Mouse (Mus musculus) gastrocnemius, postnatal 10 days (tissue): ENCODE data around the gene Ankrd33. TPM values are rescaled to one million over a fixed set of nuclear protein-coding genes. Genes with fewer than 3 reads are reported as not detected.

Experiments
- DNase-seq: peaks from one replicate; pipeline ENCODE4 v3.0.0; 2021; ENCODE audit warnings: mixed read lengths
- total RNA-seq, 2 experiments: library from RNA; stranded (reverse); gene quantifications; 2 replicates each; pipeline ENCODE4 v1.2.3; 2021

Ankrd33 gene
- total RNA-seq, 2 experiments from 2014 or later, result not detected

GRCm38 (mm10) chr15:101147115-101147909, 31.8 kb downstream of the Ankrd33 start:
- no peak for DNase-seq

- DNase-seq, result no peak
These were observed 32.3 kb downstream of the Ankrd33 start for GRCm38 (mm10) chr15:101147910-101148273.

- no peak for DNase-seq
These were observed 33.0 kb downstream of the Ankrd33 start for GRCm38 (mm10) chr15:101148604-101149003.

- DNase-seq, result no peak
These were observed 36.1 kb downstream of the Ankrd33 start for GRCm38 (mm10) chr15:101151409-101152261.

- DNase-seq, result no peak
These were observed 39.4 kb downstream of the Ankrd33 start for GRCm38 (mm10) chr15:101154700-101155616.

GRCm38 (mm10) chr15:101160128-101160527, 44.6 kb downstream of the Ankrd33 start:
- no peak for DNase-seq

GRCm38 (mm10) chr15:101160591-101160990, 45.0 kb downstream of the Ankrd33 start:
- no peak for DNase-seq

GRCm38 (mm10) chr15:101161534-101161933, 46.0 kb downstream of the Ankrd33 start:
- no peak for DNase-seq

- DNase-seq, result peak; percentile 24
These were observed 47.5 kb downstream of the Ankrd33 start for GRCm38 (mm10) chr15:101163056-101163458.

- no peak for DNase-seq
These were observed 48.3 kb downstream of the Ankrd33 start for GRCm38 (mm10) chr15:101163854-101164253.

GRCm38 (mm10) chr15:101164291-101164690, 48.7 kb downstream of the Ankrd33 start:
- DNase-seq, result no peak

GRCm38 (mm10) chr15:101165658-101166437, 50.3 kb downstream of the Ankrd33 start:
- DNase-seq, result no peak

GRCm38 (mm10) chr15:101167553-101167952, 52.0 kb downstream of the Ankrd33 start:
- no peak for DNase-seq

Other genes with a start within 250 kb of the Ankrd33 start
- under 1 TPM; 0.72 to 0.92 TPM for gene Scn8a, start 245.9 kb upstream of the Ankrd33 start, total RNA-seq
- gene Gm47841, start 68.4 kb upstream of the Ankrd33 start, total RNA-seq, result not detected
- 1 to 10 TPM; 1.9 to 3.4 TPM for gene Fignl2, start 37.2 kb upstream of the Ankrd33 start, total RNA-seq
- 10 to 100 TPM; 15.1 to 18.2 TPM for gene Acvrl1, start 12.8 kb downstream of the Ankrd33 start, total RNA-seq
- 10 to 100 TPM; 21.7 to 22.4 TPM for gene Acvr1b, start 58.3 kb downstream of the Ankrd33 start, total RNA-seq
- 10 to 100 TPM in 1 of 2 experiments, 1 to 10 TPM in 1; 9.0 to 11.5 TPM for gene Grasp, start 108.4 kb downstream of the Ankrd33 start, total RNA-seq
- 10 to 100 TPM; 22.5 to 23.1 TPM for gene Nr4a1, start 138.5 kb downstream of the Ankrd33 start, total RNA-seq
- 10 to 100 TPM; 24.4 to 27.2 TPM for gene Atg101, start 168.5 kb downstream of the Ankrd33 start, total RNA-seq
- under 1 TPM; 0.54 to 0.77 TPM for gene 6030408B16Rik, start 177.5 kb downstream of the Ankrd33 start, total RNA-seq